Mouse (Mus musculus): ENCODE measurements at regions not wholly inside any gene's neighbourhood (a gene's known extent, or its start where the extent isn't known, plus 50 kb on each side); places are given as distances from the start of the nearest gene placed in this dataset.

GRCm38 (mm10) chr12:68980173-68980572 is 178.8 kb downstream of the Rps29 start:
- TF ChIP-seq CTCF (IDR thresholded peaks at IDR 0.05; ENCODE audit: insufficient read depth, low read length) (no peak), POLR2A (IDR thresholded peaks at IDR 0.05; ENCODE audit: borderline replicate concordance, extremely low read depth, low read depth, low read length) (no peak)
